Mouse (Mus musculus) liver, embryonic 15.5 days (tissue): ENCODE measurements around the gene Oxt. TPM values are rescaled to one million over a fixed set of nuclear protein-coding genes. Genes with fewer than 3 reads are reported as not detected.

Experiments used
- ATAC-seq: fragments of 200-750 bp; cut with Nextera tagmentation; 2 replicates; pipeline ENCODE4 v1.8.0; 2017; ENCODE audit warnings: moderate number of reproducible peaks, mild to moderate bottlenecking, moderate library complexity; ENCODE audit not compliant: insufficient read depth
- H3K27ac ChIP-seq: fragments of 300-500 bp; sonication (generic); replicated peaks from 2 replicates; pipeline ENCODE4 v1.5.1; 2015; ENCODE audit warnings: mild to moderate bottlenecking, inconsistent platforms
- H3K27me3 ChIP-seq: fragments of 300-500 bp; sonication (generic); 2 replicates; pipeline ENCODE4 v1.6.1; 2015; ENCODE audit warnings: mild to moderate bottlenecking, inconsistent platforms
- H3K36me3 ChIP-seq: fragments of 300-500 bp; sonication (generic); replicated peaks from 2 replicates; pipeline ENCODE4 v1.6.1; 2015; ENCODE audit warnings: moderate library complexity, mild to moderate bottlenecking, inconsistent platforms
- H3K4me1 ChIP-seq: fragments of 300-500 bp; sonication (generic); replicated peaks from 2 replicates; pipeline ENCODE4 v1.6.1; 2015; ENCODE audit warnings: inconsistent platforms
- H3K4me2 ChIP-seq: fragments of 300-500 bp; sonication (generic); 2 replicates; pipeline ENCODE4 v1.6.1; 2015; ENCODE audit warnings: moderate library complexity, mild to moderate bottlenecking, inconsistent platforms
- H3K4me3 ChIP-seq: fragments of 300-500 bp; sonication (generic); replicated peaks from 2 replicates; pipeline ENCODE4 v1.5.1; 2015; ENCODE audit warnings: mild to moderate bottlenecking, inconsistent platforms
- H3K9ac ChIP-seq: fragments of 300-500 bp; sonication (generic); 2 replicates; pipeline ENCODE4 v1.6.1; 2015; ENCODE audit warnings: moderate library complexity, mild to moderate bottlenecking, inconsistent platforms
- H3K9me3 ChIP-seq: fragments of 300-500 bp; sonication (generic); replicated peaks from 2 replicates; pipeline ENCODE4 v1.6.1; 2016; ENCODE audit warnings: inconsistent platforms
- WGBS: fragments of 180-500 bp; shearing (Covaris S2); methylation state at CpG from one replicate; pipeline ENCODE4 v1.1.7; 2015; ENCODE audit warnings: mixed read lengths; ENCODE audit not compliant: insufficient replicate concordance; 5-methylcytosine and 5-hydroxymethylcytosine counted together
- polyA plus RNA-seq: library from polyadenylated mRNA; unstranded; fragments of >200 nt; fragmentation: Nextera tagmentation; extraction: Ambion mirVana; gene quantifications from 2 replicates; pipeline ENCODE4 v1.2.1, GENCODE M21; 2015

Oxt gene
- polyA plus RNA-seq, result not detected in 2 replicates

DNA sequence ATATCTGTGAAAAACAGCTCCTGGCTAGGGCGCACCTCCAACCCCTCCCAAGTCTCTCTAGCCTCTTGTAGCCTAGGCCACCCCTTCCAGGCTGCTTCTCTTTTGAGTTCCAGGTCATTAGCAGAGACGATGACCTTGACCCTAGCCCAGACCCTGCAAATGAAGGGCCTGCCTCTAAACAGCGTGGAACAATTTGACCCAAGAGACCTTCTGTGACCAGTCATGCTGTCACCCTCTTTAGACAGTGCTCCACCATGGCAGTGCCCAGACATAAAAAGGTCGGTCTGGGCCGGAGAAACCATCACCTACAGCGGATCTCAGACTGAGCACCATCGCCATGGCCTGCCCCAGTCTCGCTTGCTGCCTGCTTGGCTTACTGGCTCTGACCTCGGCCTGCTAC is at the start of gene Oxt:
Gene Oxt (plus strand): TSS at position 301 of the 400 bp plus-strand sequence.
- no peak within 1 kb of the TSS for H3K27ac ChIP-seq
- H3K4me2 ChIP-seq, result peak within 1 kb of the TSS; percentile 46
- WGBS, result 51% methylated on average over 9 of the region's 9 CpGs
- peak within 1 kb of the TSS; percentile 6; the same call in 1 of the 2 replicates for H3K4me3 ChIP-seq
- ATAC-seq, result no peak
- H3K9ac ChIP-seq, result no peak within 1 kb of the TSS
- H3K4me1 ChIP-seq, result peaks cover 15% of the 10 kb centered on the region
- H3K27me3 ChIP-seq, result peaks cover 72% of the 10 kb centered on the region
- H3K9me3 ChIP-seq, result no peaks in the 10 kb centered on the region
- no peaks in the 10 kb centered on the region for H3K36me3 ChIP-seq

GRCm38 (mm10) chr2:130528457-130528856 is 47.5 kb upstream of the Oxt start:
- H3K9ac ChIP-seq, result no peak overlapping the region
- H3K4me1 ChIP-seq, result no peaks in the 10 kb centered on the region
- 83% methylated on average over 6 of the region's 6 CpGs for WGBS
- H3K27ac ChIP-seq, result no peak overlapping the region
- no peak for ATAC-seq
- H3K4me3 ChIP-seq, result no peak overlapping the region
- H3K27me3 ChIP-seq, result no peaks in the 10 kb centered on the region
- peaks cover 47% of the 10 kb centered on the region for H3K36me3 ChIP-seq
- H3K4me2 ChIP-seq, result no peak overlapping the region
- no peaks in the 10 kb centered on the region for H3K9me3 ChIP-seq

- Histone ChIP-seq H3K4me1 (no peaks in the 10 kb centered on the region), H3K4me3 (no peak overlapping the region), H3K9me3 (no peaks in the 10 kb centered on the region), H3K4me2 (no peak overlapping the region), H3K27me3 (no peaks in the 10 kb centered on the region), H3K27ac (no peak overlapping the region), H3K9ac (no peak overlapping the region), H3K36me3 (peaks cover 48% of the 10 kb centered on the region)
- no peak for ATAC-seq
- WGBS, result 80% methylated on average over 2 of the region's 2 CpGs
Observed at GRCm38 (mm10) chr2:130529290-130529689, 46.7 kb upstream of the Oxt start.

GRCm38 (mm10) chr2:130529925-130530324 is 46.0 kb upstream of the Oxt start:
- H3K27me3 ChIP-seq, result no peaks in the 10 kb centered on the region
- no peak overlapping the region for H3K27ac ChIP-seq
- no peaks in the 10 kb centered on the region for H3K4me1 ChIP-seq
- no peak for ATAC-seq
- H3K9me3 ChIP-seq, result no peaks in the 10 kb centered on the region
- peaks cover 51% of the 10 kb centered on the region for H3K36me3 ChIP-seq
- no peak overlapping the region for H3K4me3 ChIP-seq
- 80% methylated on average over 7 of the region's 7 CpGs for WGBS
- no peak overlapping the region for H3K4me2 ChIP-seq
- H3K9ac ChIP-seq, result no peak overlapping the region

GRCm38 (mm10) chr2:130532201-130532600 is 43.8 kb upstream of the Oxt start:
- no peaks in the 10 kb centered on the region for H3K27me3 ChIP-seq
- no peak overlapping the region for H3K4me2 ChIP-seq
- ATAC-seq, result no peak
- H3K4me1 ChIP-seq, result no peaks in the 10 kb centered on the region
- H3K9ac ChIP-seq, result no peak overlapping the region
- H3K9me3 ChIP-seq, result no peaks in the 10 kb centered on the region
- H3K36me3 ChIP-seq, result peaks cover 51% of the 10 kb centered on the region
- 58% methylated on average over 2 of the region's 2 CpGs for WGBS
- H3K4me3 ChIP-seq, result no peak overlapping the region
- H3K27ac ChIP-seq, result no peak overlapping the region

GRCm38 (mm10) chr2:130535017-130535416 is 41.0 kb upstream of the Oxt start:
- no peak for ATAC-seq

GRCm38 (mm10) chr2:130536890-130537289 is 39.1 kb upstream of the Oxt start:
- H3K9me3 ChIP-seq, result no peaks in the 10 kb centered on the region
- no peak for ATAC-seq
- no peak overlapping the region for H3K27ac ChIP-seq
- 75% methylated on average over 3 of the region's 3 CpGs for WGBS
- H3K27me3 ChIP-seq, result no peaks in the 10 kb centered on the region
- H3K4me1 ChIP-seq, result no peaks in the 10 kb centered on the region
- H3K36me3 ChIP-seq, result peaks cover 73% of the 10 kb centered on the region
- no peak overlapping the region for H3K4me3 ChIP-seq
- H3K9ac ChIP-seq, result no peak overlapping the region
- no peak overlapping the region for H3K4me2 ChIP-seq

More at GRCm38 (mm10) chr2:130535017-130535416, 41.0 kb upstream of the Oxt start:
- no peaks in the 10 kb centered on the region for H3K9me3 ChIP-seq
- no peak overlapping the region for H3K27ac ChIP-seq
- no peak overlapping the region for H3K4me2 ChIP-seq
- peaks cover 63% of the 10 kb centered on the region for H3K36me3 ChIP-seq
- no peaks in the 10 kb centered on the region for H3K27me3 ChIP-seq
- no peaks in the 10 kb centered on the region for H3K4me1 ChIP-seq
- 72% methylated on average over 6 of the region's 6 CpGs for WGBS
- no peak overlapping the region for H3K4me3 ChIP-seq
- no peak overlapping the region for H3K9ac ChIP-seq

DNA sequence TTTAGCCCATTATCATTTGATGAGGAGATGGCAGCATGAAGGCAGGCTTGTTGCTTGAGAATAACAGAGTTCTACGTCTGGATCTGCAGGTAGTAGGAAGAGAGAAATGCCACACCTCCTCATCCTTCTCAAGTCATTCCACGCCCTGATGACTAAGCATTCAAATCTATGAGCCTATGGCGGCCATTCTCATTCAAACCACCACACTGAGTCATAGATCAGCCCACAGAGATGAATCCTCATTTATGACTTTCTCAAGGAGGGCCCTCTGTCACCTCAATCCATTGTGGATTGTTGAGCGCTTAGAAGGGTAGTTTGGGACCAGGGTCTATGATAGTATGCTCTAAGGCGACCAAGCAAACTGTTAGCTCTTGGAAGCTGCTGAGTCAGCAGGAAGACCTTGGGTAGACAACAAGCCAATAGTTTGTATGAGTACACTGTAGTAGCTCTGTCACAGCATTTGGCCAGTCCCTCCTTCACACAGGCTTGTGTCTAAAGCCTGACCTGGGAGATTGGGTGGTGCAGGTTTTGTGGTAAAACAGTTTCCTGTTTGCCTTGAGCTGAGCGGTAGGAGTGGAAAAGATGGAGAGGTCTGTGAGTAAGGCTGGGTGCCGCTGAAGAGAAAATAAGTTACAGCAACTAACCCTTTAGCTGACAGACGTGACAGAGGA is 37.0 kb upstream of the Oxt start:
- H3K4me2 ChIP-seq, result no peak overlapping the region
- WGBS, result 47% methylated on average over 8 of the region's 8 CpGs
- H3K9ac ChIP-seq, result no peak overlapping the region
- no peaks in the 10 kb centered on the region for H3K4me1 ChIP-seq
- no peaks in the 10 kb centered on the region for H3K27me3 ChIP-seq
- ATAC-seq, result peak; percentile 37; the same call in 1 of the 2 replicates
- no peaks in the 10 kb centered on the region for H3K9me3 ChIP-seq
- H3K27ac ChIP-seq, result no peak overlapping the region
- H3K36me3 ChIP-seq, result peaks cover 74% of the 10 kb centered on the region
- no peak overlapping the region for H3K4me3 ChIP-seq

DNA sequence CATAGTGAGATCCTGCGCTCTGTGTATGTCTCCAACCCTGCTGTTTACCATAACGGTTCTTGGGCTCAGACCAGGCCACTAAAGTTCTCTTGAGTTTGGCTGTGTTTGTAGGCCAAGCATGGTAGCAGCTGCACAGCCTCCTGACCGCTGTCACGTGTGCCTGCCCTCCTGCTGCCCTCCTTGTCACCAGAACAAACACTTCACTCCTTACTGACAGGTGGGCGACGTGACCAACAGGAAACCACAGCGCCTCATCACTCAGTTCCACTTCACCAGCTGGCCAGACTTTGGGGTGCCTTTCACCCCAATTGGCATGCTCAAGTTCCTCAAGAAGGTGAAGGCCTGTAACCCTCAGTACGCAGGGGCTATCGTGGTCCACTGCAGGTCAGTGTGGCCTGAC is 35.7 kb upstream of the Oxt start:
- WGBS, result 70% methylated on average over 9 of the region's 9 CpGs
- no peaks in the 10 kb centered on the region for H3K9me3 ChIP-seq
- H3K27me3 ChIP-seq, result no peaks in the 10 kb centered on the region
- H3K4me3 ChIP-seq, result no peak overlapping the region
- H3K36me3 ChIP-seq, result peaks cover 77% of the 10 kb centered on the region
- no peak overlapping the region for H3K4me2 ChIP-seq
- 0 out of 2 replicates have a peak, but pooled peaks cover 4% of the 10 kb centered on the region for H3K4me1 ChIP-seq
- H3K9ac ChIP-seq, result no peak overlapping the region
- no peak for ATAC-seq
- H3K27ac ChIP-seq, result no peak overlapping the region

GRCm38 (mm10) chr2:130546957-130547356 is 29.0 kb upstream of the Oxt start:
- no peak overlapping the region for H3K4me3 ChIP-seq
- peak; percentile 73 for ATAC-seq
- H3K36me3 ChIP-seq, result peaks cover 81% of the 10 kb centered on the region
- H3K9ac ChIP-seq, result no peak overlapping the region
- no peak overlapping the region for H3K4me2 ChIP-seq
- H3K4me1 ChIP-seq, result 0 out of 2 replicates have a peak, but pooled peaks cover 15% of the 10 kb centered on the region
- no peaks in the 10 kb centered on the region for H3K27me3 ChIP-seq
- 47% methylated on average over 8 of the region's 8 CpGs for WGBS
- no peaks in the 10 kb centered on the region for H3K9me3 ChIP-seq
- no peak overlapping the region for H3K27ac ChIP-seq

- H3K27me3 ChIP-seq, result no peaks in the 10 kb centered on the region
- no peak overlapping the region for H3K4me3 ChIP-seq
- no peak overlapping the region for H3K9ac ChIP-seq
- no peaks in the 10 kb centered on the region for H3K9me3 ChIP-seq
- no peak for ATAC-seq
- H3K36me3 ChIP-seq, result peaks cover 48% of the 10 kb centered on the region
- H3K27ac ChIP-seq, result no peak overlapping the region
- H3K4me2 ChIP-seq, result no peak overlapping the region
- no peaks in the 10 kb centered on the region for H3K4me1 ChIP-seq
- 72% methylated on average over 7 of the region's 7 CpGs for WGBS
Observed at GRCm38 (mm10) chr2:130554841-130555240, 21.1 kb upstream of the Oxt start.

DNA sequence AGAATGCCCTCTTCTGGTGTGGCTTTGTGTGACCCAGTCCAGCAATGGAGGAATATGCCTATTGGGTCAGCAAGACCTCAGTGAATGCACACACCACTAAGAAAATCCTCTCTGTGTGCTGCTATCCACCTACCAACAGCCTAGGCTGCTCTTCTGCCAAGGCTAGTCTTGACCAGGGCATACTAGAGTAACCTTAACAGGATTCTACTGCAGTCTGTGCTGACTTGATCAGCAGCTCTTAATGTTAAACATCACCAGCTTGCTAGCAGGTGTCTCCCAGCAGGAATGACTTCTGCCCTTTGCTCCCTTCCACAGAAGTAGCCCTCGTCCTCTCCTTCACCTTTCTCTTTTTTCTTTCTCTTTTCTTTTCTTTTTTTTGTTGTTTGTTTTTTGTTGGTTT is 19.7 kb upstream of the Oxt start:
- no peak for ATAC-seq
- peaks cover 40% of the 10 kb centered on the region for H3K36me3 ChIP-seq
- WGBS, result 70% methylated on average over 1 of the region's 1 CpGs
- H3K27me3 ChIP-seq, result no peaks in the 10 kb centered on the region
- H3K4me2 ChIP-seq, result no peak overlapping the region
- H3K4me3 ChIP-seq, result no peak overlapping the region
- H3K9me3 ChIP-seq, result no peaks in the 10 kb centered on the region
- no peaks in the 10 kb centered on the region for H3K4me1 ChIP-seq
- H3K9ac ChIP-seq, result no peak overlapping the region
- no peak overlapping the region for H3K27ac ChIP-seq
